In the genomic region with DNA sequence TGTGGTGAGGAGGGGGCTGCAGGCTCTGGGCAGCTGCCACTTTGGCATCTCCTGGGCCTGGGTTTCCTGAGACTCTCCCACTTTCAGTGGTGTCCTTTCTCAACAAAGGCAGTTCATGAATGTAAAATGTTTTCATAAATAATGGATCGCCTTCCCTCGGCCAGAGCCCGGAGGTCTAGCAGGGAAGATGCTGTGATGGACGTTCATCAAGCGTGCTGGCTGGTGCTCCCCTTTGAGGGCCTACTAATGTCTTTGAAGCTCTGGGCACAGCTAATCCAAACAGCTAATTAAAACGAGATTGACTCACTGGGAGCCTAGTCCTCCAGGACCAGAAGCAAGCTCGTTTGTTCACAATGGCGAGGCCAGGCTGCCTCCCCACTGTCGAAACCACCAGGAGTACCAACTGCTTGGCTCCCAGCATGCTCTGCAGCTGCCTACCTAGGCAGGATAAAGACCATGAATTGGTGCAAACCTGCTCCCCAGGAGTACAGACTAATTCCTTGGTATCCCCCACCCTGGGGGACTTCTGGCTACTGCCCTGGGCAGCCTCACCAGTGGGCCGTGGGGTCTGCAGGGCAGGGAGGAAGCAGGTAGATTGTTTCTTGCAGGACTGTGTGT, we compare ENCODE assay signal across 13 mouse cellular contexts. TPM values are rescaled to one million over a fixed set of nuclear protein-coding genes. Genes with fewer than 3 reads are reported as not detected.
DNase-seq lines count a peak whose midpoint lies in the region; ATAC-seq and TF ChIP-seq lines count a peak whose summit lies in the region.
"Had no signal": no experiment of that assay in that cellular context is flagged by ENCODE, and none has a peak within 500 bp of the region (broad histone marks: within the 10 kb centered on the region; RNA-seq: fewer than 3 reads in every experiment).

No protein-coding gene starts in this region.

- peaks cover 32% of the 10 kb centered on the region for H3K4me1 ChIP-seq in forebrain, embryonic 15.5 days
- H3K4me1 ChIP-seq in hindbrain, embryonic 15.5 days (replicated peaks): peaks cover 39% of the 10 kb centered on the region
- peaks cover 40% of the 10 kb centered on the region for H3K4me1 ChIP-seq in neural tube, embryonic 13.5 days (replicated peaks)

- no peak for ATAC-seq in forebrain, embryonic 15.5 days (replicated peaks)
- no peak for ATAC-seq in hindbrain, embryonic 15.5 days (ENCODE audit: low FRiP score, low read depth)
- ATAC-seq in neural tube, embryonic 13.5 days (ENCODE audit: low read depth): no peak

- no peak for DNase-seq in layer of hippocampus, adult 2 months (ENCODE audit: low spot score in 2 of 2)
- no peak for DNase-seq in layer of hippocampus, adult 9-11 months
- DNase-seq in adrenal gland, adult 2 months: no peak
- no peak for DNase-seq in B cell, adult 2 months
- DNase-seq: adrenal gland, postnatal 25 days; cerebellum, adult 18-20 months; kidney, postnatal 10 days; right cerebral cortex, postnatal 25 days had no signal

- H3K4me3 ChIP-seq in layer of hippocampus, adult 2 months: no peak overlapping the region
- H3K4me3 ChIP-seq in forebrain, embryonic 15.5 days: no peak overlapping the region
- no peak overlapping the region for H3K4me3 ChIP-seq in hindbrain, embryonic 15.5 days
- no peak overlapping the region for H3K4me3 ChIP-seq in neural tube, embryonic 13.5 days
- H3K4me3 ChIP-seq: left cerebral cortex, adult 2 months; liver, embryonic 15.5 days had no signal

- H3K27ac ChIP-seq in layer of hippocampus, adult 2 months: peak overlapping the region; percentile 88
- H3K27ac ChIP-seq in forebrain, embryonic 15.5 days (replicated peaks): peak overlapping the region; percentile 61
- peak overlapping the region; percentile 67 for H3K27ac ChIP-seq in hindbrain, embryonic 15.5 days (replicated peaks)
- peak overlapping the region; percentile 76 for H3K27ac ChIP-seq in neural tube, embryonic 13.5 days (replicated peaks)
- H3K27ac ChIP-seq: left cerebral cortex, adult 2 months; liver, embryonic 15.5 days had no signal

- H3K4me2 ChIP-seq in forebrain, embryonic 15.5 days (replicated peaks): no peak overlapping the region
- no peak overlapping the region for H3K4me2 ChIP-seq in hindbrain, embryonic 15.5 days
- no peak overlapping the region for H3K4me2 ChIP-seq in neural tube, embryonic 13.5 days
- H3K4me2 ChIP-seq: liver, embryonic 15.5 days had no signal

- H3K9ac ChIP-seq in forebrain, embryonic 15.5 days (replicated peaks): no peak overlapping the region
- H3K9ac ChIP-seq in hindbrain, embryonic 15.5 days: no peak overlapping the region
- H3K9ac ChIP-seq in neural tube, embryonic 13.5 days: no peak overlapping the region
- H3K9ac ChIP-seq: liver, embryonic 15.5 days had no signal

- H3K36me3 ChIP-seq in forebrain, embryonic 15.5 days: 0 out of 2 replicates have a peak, but pooled peaks cover 4% of the 10 kb centered on the region
- H3K36me3 ChIP-seq in hindbrain, embryonic 15.5 days: no peaks in the 10 kb centered on the region
- H3K36me3 ChIP-seq in neural tube, embryonic 13.5 days: peaks cover 33% of the 10 kb centered on the region

- no peaks in the 10 kb centered on the region for H3K9me3 ChIP-seq in forebrain, embryonic 15.5 days
- no peaks in the 10 kb centered on the region for H3K9me3 ChIP-seq in hindbrain, embryonic 15.5 days
- no peaks in the 10 kb centered on the region for H3K9me3 ChIP-seq in neural tube, embryonic 13.5 days
- H3K9me3 ChIP-seq: liver, embryonic 15.5 days had no signal

- H3K27me3 ChIP-seq in forebrain, embryonic 15.5 days: no peaks in the 10 kb centered on the region
- H3K27me3 ChIP-seq in hindbrain, embryonic 15.5 days: no peaks in the 10 kb centered on the region
- no peaks in the 10 kb centered on the region for H3K27me3 ChIP-seq in neural tube, embryonic 13.5 days
- H3K27me3 ChIP-seq: liver, embryonic 15.5 days had no signal

- WGBS in forebrain, embryonic 15.5 days: 10% methylated on average over 10 of the region's 10 CpGs
- WGBS in hindbrain, embryonic 15.5 days: 19% methylated on average over 10 of the region's 10 CpGs
- WGBS in neural tube, embryonic 13.5 days: 31% methylated on average over 10 of the region's 10 CpGs

- TF ChIP-seq CTCF in layer of hippocampus, adult 2 months (conservative IDR thresholded peaks at IDR 0.05): no peak

RNA-seq across cellular contexts. Expression of a gene that starts 36.9 kb away (rescaled TPM):
- 10 to 100 TPM; 88.0 to 91.2 TPM for total RNA-seq in layer of hippocampus, adult 2 months (2021)
- polyA plus RNA-seq in forebrain, embryonic 15.5 days (2015; fragmentation: Nextera tagmentation; extraction: Ambion mirVana): 9.9 and 10.6 TPM in 2 replicates
- 2.9 and 3.5 TPM in 2 replicates for polyA plus RNA-seq in hindbrain, embryonic 15.5 days (2015; fragmentation: Nextera tagmentation; extraction: Ambion mirVana)
- 1.8 and 2.1 TPM in 2 replicates for polyA plus RNA-seq in neural tube, embryonic 13.5 days (2015; fragmentation: Nextera tagmentation; extraction: Ambion mirVana)
- total RNA-seq in adrenal gland, adult 2 months (2021): 100 to 1,000 TPM; 109 to 185 TPM
- polyA plus RNA-seq in adrenal gland, adult 2 months (2012; rRNA removed): 737 and 1,088 TPM in 2 replicates

Comparison
In these comparisons a context has a peak if more than half of its experiments do, and no peak if none do; other contexts are left out.
1. RNA of a gene that starts 36.9 kb away (polyA plus RNA-seq): 737 to 1,088 TPM in adrenal gland, adult 2 months; 9.9 to 10.6 TPM in forebrain, embryonic 15.5 days, 2.9 to 3.5 TPM in hindbrain, embryonic 15.5 days and 1.8 to 2.1 TPM in neural tube, embryonic 13.5 days; every median in the first group is over 10 times any median in the second.
2. Peak in every context shown above with its lines, with median percentiles within 50 percentile points of each other: H3K27ac ChIP-seq.